Mouse (Mus musculus) CH12F3 (cell line): Measurements from ENCODE around the gene Coil.

Experiments
- in situ Hi-C: fragments of 300-500 bp; cut with MboI; formaldehyde crosslinking; loops from 2 replicates; pipeline ENCODE4 v1.14.3; 2020; ENCODE audit warnings: low sequenced_read_pairs

Gene Coil

DNA sequence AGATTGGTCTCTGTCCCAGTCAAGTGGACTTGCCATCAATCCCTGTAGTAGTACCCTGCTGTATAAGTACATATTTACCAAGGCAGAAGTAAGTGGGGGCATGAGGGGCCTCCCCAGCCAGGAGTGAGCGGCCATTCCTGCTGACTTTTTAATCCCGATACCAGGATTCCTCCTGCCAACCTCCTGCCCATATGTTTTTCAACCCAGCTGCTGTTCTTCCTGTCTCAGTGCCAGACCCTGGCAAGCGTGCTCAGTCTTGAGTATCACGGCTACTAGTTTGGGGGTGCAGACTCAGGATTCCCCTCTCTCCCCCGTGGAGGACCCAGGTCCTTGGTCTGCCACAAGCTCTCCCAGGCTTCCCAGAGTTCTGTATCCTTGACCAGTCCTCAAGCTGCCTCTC lies 32.6 kb downstream of the Coil start:
- in situ Hi-C loops = loop anchor here (5.0 kb wide), 1 partner anchor 35 kb away; no protein-coding TSS in a partner anchor

DNA sequence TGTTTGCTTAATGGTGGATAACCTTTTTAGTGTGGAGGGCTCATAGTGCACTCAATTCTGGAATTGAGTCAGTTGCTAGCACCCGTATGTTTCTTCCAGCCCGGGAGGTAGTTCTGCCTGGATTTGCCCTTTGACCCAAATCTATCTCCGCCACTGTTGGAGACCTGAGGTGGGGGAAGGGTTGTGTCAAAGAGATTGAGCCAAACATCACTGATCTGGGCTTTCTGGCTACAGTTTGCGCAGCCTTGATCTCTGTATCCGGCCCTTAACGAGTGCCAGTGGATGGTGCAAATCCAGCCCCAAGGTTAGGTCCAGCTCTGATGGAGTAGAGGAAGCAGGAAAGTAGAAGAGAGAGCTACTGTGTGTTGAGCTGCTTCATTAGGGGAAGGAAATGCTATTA lies 33.0 kb downstream of the Coil start:
- in situ Hi-C loops = loop anchor here (5.0 kb wide), 1 partner anchor 34 kb away; no protein-coding TSS in a partner anchor

DNA sequence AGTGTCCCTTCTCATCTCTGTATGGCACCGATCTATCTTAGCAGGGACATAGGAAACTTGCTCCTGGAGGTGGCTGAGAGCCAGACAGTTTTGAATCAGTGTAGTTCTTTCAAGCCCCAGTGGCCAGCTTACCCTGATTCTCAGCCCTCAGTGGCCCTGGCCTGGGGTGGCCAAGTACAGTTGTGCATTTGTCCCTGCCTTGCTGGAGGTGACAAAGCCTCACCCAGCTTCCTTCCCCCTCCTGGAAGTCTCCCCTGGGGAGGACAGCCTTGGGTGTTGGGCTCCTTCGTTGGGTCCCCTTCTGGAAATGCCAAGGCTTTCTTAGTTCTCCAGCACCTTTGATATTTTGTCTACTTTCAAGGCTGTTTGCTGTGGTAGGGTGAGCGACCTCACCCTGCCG lies 33.7 kb downstream of the Coil start:
- in situ Hi-C loops = loop anchor here (5.0 kb wide), 1 partner anchor 34 kb away; no protein-coding TSS in a partner anchor

DNA sequence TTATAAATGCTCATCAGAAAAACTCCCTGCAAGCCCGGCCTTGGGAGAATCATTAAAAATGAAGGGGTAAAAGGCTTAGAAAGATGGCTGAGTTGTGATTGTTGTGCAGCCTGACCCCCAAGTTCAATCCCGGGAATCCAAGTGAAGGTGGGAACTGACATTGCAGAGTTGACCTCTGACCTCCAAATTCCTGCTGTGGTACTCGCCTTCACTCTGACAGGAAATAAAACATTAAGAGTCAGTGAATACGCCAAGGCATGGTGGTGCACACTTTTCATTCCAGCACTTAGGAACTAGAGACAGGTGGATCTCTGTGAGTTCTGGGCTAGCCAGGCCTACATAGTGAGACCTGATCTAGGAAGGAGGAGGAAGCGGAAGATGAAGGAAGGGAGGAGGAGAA lies 35.4 kb downstream of the Coil start:
- in situ Hi-C loops = no loop called here

DNA sequence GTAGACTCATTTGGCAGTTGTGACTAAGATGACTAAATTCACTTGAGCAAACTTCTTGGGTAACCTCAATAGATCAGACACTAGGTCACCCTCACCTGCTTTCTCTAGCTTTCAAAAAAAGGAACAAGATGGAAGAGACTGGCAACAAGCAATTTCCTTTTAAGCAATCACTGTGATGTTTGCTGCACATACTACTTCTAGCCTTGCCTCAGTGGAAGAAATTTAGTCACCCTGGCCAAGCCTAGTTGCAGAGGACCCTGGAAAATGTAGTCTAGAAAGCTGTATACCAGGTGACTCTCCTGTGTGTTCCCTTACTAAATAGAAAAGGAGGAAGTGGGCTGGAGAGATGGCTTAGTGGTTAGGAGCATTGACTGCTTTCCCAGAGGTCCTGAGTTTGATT lies 36.4 kb downstream of the Coil start:
- in situ Hi-C loops = no loop called here

DNA sequence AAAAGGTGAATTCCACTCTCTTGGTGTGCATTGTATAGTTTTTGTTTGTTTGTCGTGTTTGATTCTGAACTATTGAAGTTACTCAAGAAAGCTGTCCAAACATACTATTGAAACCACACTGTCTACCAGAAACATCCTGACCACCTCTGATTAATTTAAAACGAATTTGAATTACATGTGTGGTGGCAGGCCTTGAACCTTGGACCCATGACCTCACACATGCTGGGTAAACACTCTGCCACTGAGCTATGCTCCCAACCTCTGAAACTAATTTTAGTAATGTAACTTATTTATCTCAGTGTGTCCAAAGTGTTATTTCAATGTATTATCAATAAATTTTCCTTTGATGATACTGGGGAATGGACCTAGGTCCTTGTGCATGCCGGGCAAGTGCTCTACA lies 37.5 kb downstream of the Coil start:
- in situ Hi-C loops = no loop called here

DNA sequence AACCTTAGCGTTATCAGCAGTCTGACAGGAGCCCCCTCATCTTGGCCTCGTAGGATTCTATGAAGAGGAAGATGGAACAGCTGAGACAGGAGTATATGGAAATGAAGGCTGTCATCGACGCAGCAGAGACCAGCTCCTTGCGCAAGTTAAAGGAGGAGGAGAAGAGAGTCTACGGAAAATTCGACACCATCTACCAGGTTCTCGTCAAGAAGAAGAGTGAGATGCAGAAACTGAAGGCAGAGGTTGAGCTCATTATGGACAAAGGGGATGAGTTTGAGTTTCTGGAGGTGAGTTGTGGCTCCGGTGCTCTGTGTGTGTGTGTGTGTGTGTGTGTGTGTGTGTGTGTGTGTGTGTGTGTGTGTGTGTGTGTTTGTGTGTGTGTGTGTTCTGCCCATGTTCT lies 39.0 kb downstream of the Coil start:
- in situ Hi-C loops = no loop called here

DNA sequence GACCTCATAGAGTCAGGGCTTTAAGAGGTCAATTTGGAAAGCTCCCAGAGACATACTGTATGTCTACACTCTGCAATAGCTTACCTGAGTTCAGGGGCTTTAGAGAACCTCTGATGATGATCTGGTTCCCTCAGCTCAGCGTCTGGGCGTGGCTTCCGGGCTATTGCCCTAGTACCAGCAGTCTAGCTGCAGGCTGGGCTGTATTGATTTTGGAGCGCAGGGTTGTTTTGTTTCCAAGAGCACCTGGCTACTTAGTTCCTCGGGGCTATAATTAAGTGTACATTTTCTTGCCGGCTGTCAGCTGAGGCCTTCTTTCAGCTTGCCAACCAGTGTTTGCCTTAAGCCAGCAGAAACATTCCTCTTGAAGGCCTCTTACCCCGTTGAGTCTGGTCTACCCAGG lies 39.4 kb downstream of the Coil start:
- in situ Hi-C loops = no loop called here

DNA sequence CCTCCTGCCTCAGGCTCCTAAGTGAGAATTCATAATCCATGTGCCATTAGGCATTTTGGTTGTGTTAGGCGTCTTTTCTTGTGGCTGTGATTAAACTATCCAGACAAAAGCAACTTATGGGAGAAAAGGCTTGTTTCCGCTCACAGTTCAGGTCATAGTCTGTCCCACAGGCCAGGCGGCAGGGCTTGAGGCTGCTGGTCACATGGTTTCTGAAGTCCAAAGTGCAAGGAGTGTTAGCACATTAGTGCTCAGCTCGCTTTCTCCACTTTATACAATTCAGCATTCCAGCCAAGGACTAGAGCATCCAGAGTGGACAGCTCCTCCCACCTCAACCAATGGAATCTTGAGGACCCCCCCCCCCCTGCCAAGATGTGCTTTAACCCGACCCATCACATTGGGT lies 42.2 kb downstream of the Coil start:
- in situ Hi-C loops = no loop called here

DNA sequence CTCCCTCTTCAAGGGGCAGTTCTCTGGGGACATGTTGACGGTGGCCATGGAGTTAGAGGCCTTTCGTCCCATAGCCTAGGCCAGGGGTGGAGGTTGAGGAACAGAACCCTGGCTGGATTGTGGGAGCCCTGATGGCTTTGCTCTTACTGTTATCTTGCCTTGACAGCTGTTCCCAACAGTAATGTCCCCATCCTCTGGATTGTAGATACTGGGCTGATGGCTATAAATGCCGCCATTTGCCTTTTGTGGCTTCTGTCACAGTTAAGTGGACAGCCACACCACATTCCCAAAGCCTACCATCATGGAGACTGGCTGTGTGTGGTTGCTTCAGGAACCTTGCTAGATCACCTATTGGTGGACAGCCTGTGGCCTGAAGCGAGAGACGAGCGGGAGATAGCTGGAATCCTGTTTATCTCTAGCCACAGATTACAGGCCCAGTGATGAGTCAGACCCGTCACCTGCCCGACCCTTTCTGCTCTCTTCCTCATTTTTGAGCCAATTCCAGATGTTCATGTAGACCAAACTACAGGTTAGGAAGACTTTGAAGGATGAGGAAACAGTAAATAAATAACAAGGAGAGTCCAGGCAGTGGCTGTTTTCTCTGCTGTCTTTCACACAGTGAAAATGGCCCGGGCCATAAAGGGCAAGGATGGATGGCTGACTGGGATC lies 47.6 kb downstream of the Coil start:
- in situ Hi-C loops = no loop called here

DNA sequence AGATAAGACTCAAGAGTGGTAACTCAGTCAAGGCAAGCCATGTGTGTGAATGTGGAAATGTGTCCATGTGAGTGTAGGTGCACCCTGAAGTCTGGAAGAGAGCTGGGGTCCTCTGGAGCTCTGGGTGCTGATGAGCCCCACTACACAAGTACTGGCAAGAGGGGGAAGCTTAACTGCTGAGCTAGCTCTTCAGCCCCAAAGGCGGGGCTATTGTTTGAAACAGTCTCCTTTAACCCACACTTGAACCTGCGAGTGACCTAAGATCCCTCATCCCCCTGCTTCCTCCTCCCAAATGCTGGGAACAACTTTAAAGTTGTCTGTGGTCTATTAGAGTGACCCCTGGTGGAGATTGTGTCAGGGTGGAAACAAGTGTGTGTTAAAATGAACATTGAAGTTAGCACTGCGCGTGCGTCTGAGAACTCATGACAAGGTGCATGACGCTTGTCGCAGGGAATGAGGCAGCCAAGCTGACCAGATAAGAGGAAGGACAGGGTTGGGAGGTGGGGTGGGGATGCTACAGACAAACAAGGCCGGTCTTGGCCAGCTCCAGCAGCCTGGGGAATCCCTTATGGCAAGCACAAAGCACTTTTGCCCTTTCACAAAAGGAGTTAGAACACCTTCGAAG lies 50.7 kb downstream of the Coil start:
- in situ Hi-C loops = no loop called here

DNA sequence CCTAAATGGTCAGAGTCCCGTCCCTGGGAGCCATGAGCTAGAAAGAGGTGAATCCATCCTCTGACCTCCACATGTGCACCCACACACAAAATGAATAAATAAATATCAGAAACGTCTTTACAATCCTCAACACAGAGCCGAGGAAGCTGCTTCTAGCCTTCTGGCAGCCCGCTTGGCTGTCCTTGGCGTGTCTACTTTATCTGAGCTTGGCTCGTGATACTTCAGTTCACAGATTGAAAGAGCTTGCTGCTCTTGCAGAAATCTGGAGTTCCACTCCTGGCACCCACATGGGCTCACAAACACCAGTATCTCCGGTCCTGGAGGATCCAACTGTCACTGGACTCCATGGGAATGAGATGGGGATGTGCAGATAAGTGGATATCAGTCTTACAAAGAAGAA lies 51.6 kb downstream of the Coil start:
- in situ Hi-C loops = no loop called here

DNA sequence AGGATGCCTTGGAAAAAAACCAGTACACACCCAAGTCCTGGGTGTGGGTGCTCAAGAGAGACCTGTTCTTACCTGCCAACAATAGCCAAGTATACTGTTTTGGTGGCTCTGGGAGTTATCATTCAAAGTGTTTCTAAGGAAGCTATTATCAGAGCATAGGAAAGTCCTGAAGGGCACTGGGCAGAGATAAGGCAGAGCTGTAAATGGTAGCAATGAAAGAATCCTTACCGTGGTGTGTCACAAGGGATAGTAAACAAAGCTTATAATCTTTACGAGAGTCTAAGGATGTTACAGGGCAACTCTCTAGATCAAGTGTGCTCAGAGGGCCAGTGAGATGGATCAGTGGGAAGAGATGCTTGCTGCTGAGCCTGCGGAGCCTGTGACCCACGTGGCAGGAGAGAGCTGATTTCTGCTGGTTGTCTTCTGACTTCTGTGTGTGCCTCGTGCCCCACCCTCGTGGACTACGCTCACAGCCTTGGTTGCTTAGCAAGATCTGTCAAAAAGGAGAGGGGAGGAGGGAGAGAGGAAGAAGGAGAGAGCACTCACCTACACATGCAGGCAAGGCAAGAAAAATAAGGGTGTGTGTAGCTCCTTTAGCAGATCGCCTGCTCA lies 52.2 kb downstream of the Coil start:
- in situ Hi-C loops = no loop called here

DNA sequence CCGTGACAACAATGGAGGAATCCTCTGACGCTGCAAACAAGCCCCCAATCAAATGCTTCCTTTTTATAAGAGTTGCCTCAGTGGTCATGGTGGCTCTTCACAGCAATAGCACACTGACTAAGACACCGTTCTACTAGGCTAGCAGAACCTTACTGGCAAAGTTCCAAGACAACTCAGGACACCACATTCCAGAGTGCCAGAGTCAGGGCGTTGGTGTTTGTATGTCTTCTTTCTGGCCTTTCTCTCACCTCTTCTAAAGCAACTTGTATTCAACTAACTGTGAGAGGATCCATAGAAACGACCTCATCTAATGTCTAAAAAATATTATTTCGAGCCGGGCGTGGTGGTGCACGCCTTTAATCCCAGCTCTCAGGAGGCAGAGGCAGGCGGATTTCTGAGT lies 53.4 kb downstream of the Coil start:
- in situ Hi-C loops = no loop called here

DNA sequence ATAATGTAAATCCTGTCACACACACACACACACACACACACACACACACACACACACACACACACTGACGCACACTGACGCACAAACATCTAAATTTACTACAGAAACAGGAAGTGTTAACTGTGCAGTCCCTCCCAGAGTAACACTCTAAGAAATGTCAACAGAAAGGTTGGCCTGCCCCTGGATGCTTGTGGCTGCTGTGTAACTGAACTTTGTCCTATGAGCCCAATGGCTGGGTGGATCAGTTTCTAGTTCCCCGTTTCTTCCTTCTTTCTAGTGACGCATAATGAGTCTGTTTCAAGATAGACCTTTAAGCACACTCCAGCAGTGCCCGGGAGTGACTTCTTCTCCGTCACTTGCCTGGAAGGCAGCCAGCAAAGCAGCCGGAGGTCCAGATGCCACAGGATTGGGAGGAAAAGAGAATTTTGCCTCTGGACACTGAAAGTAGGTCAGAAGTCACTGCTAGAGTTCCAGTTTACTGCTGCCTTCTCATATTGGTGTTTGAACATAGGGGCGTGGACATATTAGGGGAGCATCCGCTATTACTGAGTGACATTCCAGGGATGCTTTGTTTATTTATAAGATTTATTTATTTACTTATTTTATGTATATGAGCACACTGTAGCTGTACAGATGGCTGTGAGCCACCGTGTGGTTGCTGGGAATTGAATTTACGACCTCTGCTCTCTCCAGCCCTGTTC lies 54.3 kb downstream of the Coil start:
- in situ Hi-C loops = no loop called here

DNA sequence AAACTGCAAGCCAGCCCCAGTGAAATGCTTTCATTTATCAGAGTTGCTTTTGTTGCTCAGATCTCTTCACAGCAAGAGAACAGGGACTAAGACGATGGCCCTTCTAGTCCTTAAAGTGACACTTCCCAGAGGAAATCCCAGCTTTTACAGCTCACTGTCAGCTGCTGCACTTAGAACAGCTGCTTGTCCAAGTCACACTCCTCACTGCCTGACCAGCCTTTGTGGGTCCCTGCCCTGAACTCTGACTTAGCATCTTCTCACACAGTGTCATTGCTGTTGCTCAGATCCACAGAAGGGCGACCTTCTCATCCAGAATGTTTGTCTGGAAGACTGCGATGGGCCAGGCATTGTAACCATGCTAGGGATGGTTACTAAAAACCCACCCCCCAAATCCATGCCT lies 55.6 kb downstream of the Coil start:
- in situ Hi-C loops = no loop called here

DNA sequence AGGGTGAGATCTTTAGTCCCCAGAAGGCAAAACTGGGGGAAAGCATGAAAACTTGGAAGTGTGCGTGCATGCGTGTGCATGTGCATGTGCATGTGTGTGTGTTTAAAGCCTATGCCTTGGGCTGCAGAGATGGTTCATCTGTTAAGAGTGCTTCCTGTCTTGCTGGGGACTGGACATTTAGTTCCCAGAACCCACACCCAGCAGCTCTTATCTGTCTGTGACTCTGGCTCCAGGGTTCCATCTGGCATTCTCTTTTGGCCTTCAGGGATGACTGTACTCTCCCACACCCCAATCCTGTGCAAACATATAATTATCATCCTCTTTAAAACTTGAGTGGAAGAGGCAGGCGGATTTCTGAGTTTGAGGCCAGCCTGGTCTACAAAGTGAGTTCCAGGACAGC lies 56.1 kb downstream of the Coil start:
- in situ Hi-C loops = no loop called here

DNA sequence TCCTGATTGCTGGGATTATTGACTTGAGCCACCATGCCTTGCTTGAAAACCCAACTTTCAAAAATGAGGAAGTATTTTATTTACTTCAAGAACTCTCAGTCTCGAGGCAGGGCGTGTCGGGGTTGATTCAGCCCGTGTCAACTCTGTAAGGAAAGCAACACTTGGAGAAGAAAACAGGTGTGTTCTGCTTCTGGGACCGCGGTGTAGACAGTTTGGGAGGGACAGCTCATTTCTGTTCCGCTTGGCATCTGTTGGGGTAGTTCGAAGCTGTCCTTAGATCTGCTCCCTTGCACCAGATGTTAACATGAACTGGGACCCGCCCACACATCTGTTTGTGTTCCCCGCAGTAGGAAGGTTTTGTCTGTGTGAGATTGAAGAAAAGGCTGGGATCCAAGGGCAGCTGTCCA lies 57.9 kb downstream of the Coil start:
- in situ Hi-C loops = no loop called here

DNA sequence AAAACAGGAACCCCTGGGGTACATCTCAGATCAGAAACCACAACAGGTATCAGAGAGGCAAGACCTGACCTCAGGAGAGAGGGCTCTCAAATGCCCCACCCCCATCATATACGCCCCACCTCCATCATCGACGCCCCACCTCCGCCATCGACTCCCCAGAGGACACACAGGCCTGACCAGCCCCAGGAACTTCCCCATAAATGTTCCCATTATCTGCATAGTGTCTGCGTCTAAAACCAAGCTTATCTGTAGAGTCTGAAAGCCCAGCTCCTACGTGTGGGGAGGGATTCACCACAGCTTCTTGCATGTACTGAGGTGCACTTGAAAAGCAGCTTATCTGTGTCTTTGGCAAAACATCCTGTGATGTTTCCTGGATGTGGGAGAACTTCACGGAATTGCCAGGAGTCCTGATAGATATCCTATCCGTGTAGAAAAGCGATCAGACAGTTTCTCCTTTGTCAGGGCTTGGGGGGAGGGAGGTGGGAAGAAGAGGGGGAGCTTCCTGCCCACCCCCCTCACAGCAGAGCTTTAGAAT lies 58.9 kb downstream of the Coil start:
- in situ Hi-C loops = no loop called here

DNA sequence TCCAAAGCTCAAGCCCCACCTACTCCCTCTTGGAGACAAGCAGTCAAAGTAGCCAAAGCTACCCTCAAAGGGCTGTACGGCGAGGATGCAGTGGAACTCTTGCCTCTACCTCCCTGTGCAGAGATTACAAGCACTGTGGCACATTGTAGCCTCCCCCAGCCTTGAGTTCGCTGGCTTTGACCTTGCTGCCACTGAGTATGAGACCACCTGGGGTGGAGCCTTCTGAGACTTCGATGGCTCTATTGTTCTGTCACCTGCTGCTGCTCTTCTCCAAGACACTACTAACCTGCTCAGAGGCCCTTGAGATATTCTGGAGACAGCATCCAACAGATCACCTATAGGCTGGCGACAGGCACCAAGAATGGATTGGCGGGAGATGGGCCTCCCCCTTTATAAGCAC lies 60.5 kb downstream of the Coil start:
- in situ Hi-C loops = loop anchor here (10.0 kb wide), 1 partner anchor 46 kb away; no protein-coding TSS in a partner anchor

DNA sequence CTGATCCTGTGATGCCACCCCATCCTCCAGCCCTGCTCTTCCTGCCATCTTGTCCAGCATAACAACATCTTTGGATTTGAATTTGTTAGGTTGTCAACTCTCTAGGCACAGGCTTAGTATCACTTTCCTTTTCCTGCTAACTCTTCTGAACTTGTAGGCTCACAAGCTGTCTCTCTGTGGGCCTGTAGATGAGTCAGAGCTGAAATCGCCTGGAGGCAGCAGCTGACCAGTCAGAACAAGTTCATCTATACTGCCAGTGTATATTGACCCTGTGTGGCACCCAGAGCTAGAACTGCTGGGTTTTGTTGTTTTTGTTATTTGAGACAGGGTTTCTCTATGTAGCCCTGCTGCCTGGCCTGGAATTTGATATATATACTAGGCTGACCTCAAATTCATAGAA lies 61.1 kb downstream of the Coil start:
- in situ Hi-C loops = loop anchor here (10.0 kb wide), 1 partner anchor 46 kb away; no protein-coding TSS in a partner anchor
